ENCODE assay signal across 8 mouse cellular contexts in genomic region chr3:93556599-93556998, GRCm38 (mm10). TPM values are rescaled to one million over a fixed set of nuclear protein-coding genes. Genes with fewer than 3 reads are reported as not detected.
A peak's percentile ranks its signal among the peaks of the same experiment; 100 is the strongest.
DNase-seq lines count a peak whose midpoint lies in the region; ATAC-seq and TF ChIP-seq lines count a peak whose summit lies in the region.

No protein-coding gene starts in this region.

- TF ChIP-seq CTCF in kidney, adult 2 months (conservative IDR thresholded peaks at IDR 0.05; ENCODE audit: insufficient read depth, insufficient read length, low read depth, low read length) = no peak

- H3K4me1 ChIP-seq in kidney, adult 2 months (ENCODE audit: control insufficient read depth, insufficient read depth, low read length) = peaks cover 15% of the 10 kb centered on the region; the same call in 1 of the 2 replicates
- peaks cover 10% of the 10 kb centered on the region; the same call in 1 of the 2 replicates for H3K4me1 ChIP-seq in heart, embryonic 16.5 days (ENCODE audit: control insufficient read depth, insufficient read depth, low read length)
- peaks cover 4% of the 10 kb centered on the region; the same call in 1 of the 2 replicates for H3K4me1 ChIP-seq in midbrain, embryonic 16.5 days (ENCODE audit: control insufficient read depth, insufficient read depth, low read length)

- H3K9ac ChIP-seq in heart, embryonic 16.5 days (ENCODE audit: low read length) = peak overlapping the region; percentile 75
- no peak overlapping the region for H3K9ac ChIP-seq in midbrain, embryonic 16.5 days (ENCODE audit: low read depth, low read length)

- peak overlapping the region; percentile 83 for H3K4me2 ChIP-seq in heart, embryonic 16.5 days (ENCODE audit: low read depth, low read length)
- peak overlapping the region; percentile 99 for H3K4me2 ChIP-seq in midbrain, embryonic 16.5 days (ENCODE audit: low read length)

- no peaks in the 10 kb centered on the region for H3K9me3 ChIP-seq in heart, embryonic 16.5 days (replicated peaks; ENCODE audit: control insufficient read depth, low read length)
- H3K9me3 ChIP-seq in midbrain, embryonic 16.5 days (replicated peaks; ENCODE audit: control insufficient read depth, low read length, poor library complexity, severe bottlenecking) = no peaks in the 10 kb centered on the region

- no peak for DNase-seq in kidney, adult 2 months
- no peak for DNase-seq in kidney, postnatal 36 days
- DNase-seq in MN1 (ENCODE audit: low spot score) = peak; percentile 42
- no peak for DNase-seq in right cerebral cortex, adult 2 months (ENCODE audit: low spot score in 2 of 2)
- no peak for DNase-seq in testis, postnatal 14 days (ENCODE audit: low spot score)

- 25% methylated on average over 1 of the region's 1 CpGs for WGBS in kidney, adult 2 months
- WGBS in heart, embryonic 16.5 days = 36% methylated on average over 1 of the region's 1 CpGs
- 82% methylated on average over 1 of the region's 1 CpGs for WGBS in midbrain, embryonic 16.5 days

- peak overlapping the region; percentile 12 for H3K27ac ChIP-seq in kidney, adult 2 months (ENCODE audit: insufficient read depth, low read depth, low read length)
- H3K27ac ChIP-seq in heart, embryonic 16.5 days (ENCODE audit: low read length) = peak overlapping the region; percentile 83; the same call in 1 of the 2 replicates
- no peak overlapping the region for H3K27ac ChIP-seq in midbrain, embryonic 16.5 days (ENCODE audit: low read length)

- no peak for ATAC-seq in heart, embryonic 16.5 days (replicated peaks; ENCODE audit: extremely low read depth, insufficient read depth, low FRiP score)
- no peak for ATAC-seq in midbrain, embryonic 16.5 days
- no peak for ATAC-seq in erythroblast, adult 5-6 weeks (replicated peaks; ENCODE audit: low FRiP score, poor library complexity, severe bottlenecking)

- H3K4me3 ChIP-seq in kidney, adult 2 months (ENCODE audit: insufficient read depth, low read depth, low read length) = peak overlapping the region; percentile 31
- peak overlapping the region; percentile 68 for H3K4me3 ChIP-seq in heart, embryonic 16.5 days (ENCODE audit: low read length)
- H3K4me3 ChIP-seq in midbrain, embryonic 16.5 days (ENCODE audit: low read depth, low read length) = no peak overlapping the region

- H3K27me3 ChIP-seq in kidney, adult 2 months (replicated peaks; ENCODE audit: control insufficient read depth, insufficient read depth, low read length) = no peaks in the 10 kb centered on the region
- no peaks in the 10 kb centered on the region for H3K27me3 ChIP-seq in heart, embryonic 16.5 days (ENCODE audit: control insufficient read depth, insufficient read depth, low read length)
- no peaks in the 10 kb centered on the region for H3K27me3 ChIP-seq in midbrain, embryonic 16.5 days (ENCODE audit: control insufficient read depth, insufficient read depth, low read depth, low read length)

- H3K36me3 ChIP-seq in kidney, adult 2 months (ENCODE audit: control insufficient read depth, insufficient read depth, low read length) = peaks cover 8% of the 10 kb centered on the region
- peaks cover 4% of the 10 kb centered on the region; the same call in 1 of the 2 replicates for H3K36me3 ChIP-seq in heart, embryonic 16.5 days (ENCODE audit: control insufficient read depth, insufficient read depth)
- no peaks in the 10 kb centered on the region for H3K36me3 ChIP-seq in midbrain, embryonic 16.5 days (ENCODE audit: control insufficient read depth, insufficient read depth, low read length)

- no peak for TF ChIP-seq POLR2A in kidney, adult 2 months (IDR thresholded peaks at IDR 0.05; ENCODE audit: low read depth, low read length)

RNA-seq across cellular contexts. Expression of gene S100a10, which starts 1.7 kb away (rescaled TPM):
- polyA plus RNA-seq in kidney, adult 2 months (2012; rRNA removed) = 83.6 and 104 TPM in 2 replicates
- 222 and 243 TPM in 2 replicates for polyA plus RNA-seq in heart, embryonic 16.5 days (2015; fragmentation: Nextera tagmentation; extraction: Ambion mirVana)
- polyA plus RNA-seq in midbrain, embryonic 16.5 days (2015; fragmentation: Nextera tagmentation; extraction: Ambion mirVana) = 87.0 and 107 TPM in 2 replicates
- total RNA-seq in erythroblast, adult 5-6 weeks (2015; ENCODE audit: low replicate concordance) = 69.6 and 73.6 TPM in 2 replicates
- total RNA-seq in erythroblast, adult 5-6 weeks (2017; ENCODE audit: low replicate concordance) = 56.1 and 64.1 TPM in 2 replicates

RNA-seq across cellular contexts. Expression of gene S100a11, which starts 36.3 kb away (rescaled TPM):
- polyA plus RNA-seq in kidney, adult 2 months (2012; rRNA removed) = 183 and 285 TPM in 2 replicates
- polyA plus RNA-seq in heart, embryonic 16.5 days (2015; fragmentation: Nextera tagmentation; extraction: Ambion mirVana) = 709 and 778 TPM in 2 replicates
- polyA plus RNA-seq in midbrain, embryonic 16.5 days (2015; fragmentation: Nextera tagmentation; extraction: Ambion mirVana) = 135 and 141 TPM in 2 replicates
- 797 and 864 TPM in 2 replicates for total RNA-seq in erythroblast, adult 5-6 weeks (2015; ENCODE audit: low replicate concordance)
- total RNA-seq in erythroblast, adult 5-6 weeks (2017; ENCODE audit: low replicate concordance) = 50.3 and 92.3 TPM in 2 replicates
